Mouse (Mus musculus) megakaryocyte, embryonic 14.5 days (primary cell): ENCODE measurements around the gene Cntn4. TPM values are rescaled to one million over a fixed set of nuclear protein-coding genes. Genes with fewer than 3 reads are reported as not detected.

ENCODE experiments used
- H3K27me3 ChIP-seq: replicated peaks from 2 replicates; pipeline ENCODE3; 2012; ENCODE audit warnings: inconsistent platforms
- H3K36me3 ChIP-seq: replicated peaks from 2 replicates; pipeline ENCODE3; 2012; ENCODE audit warnings: low read length, inconsistent platforms, mixed read lengths
- H3K4me1 ChIP-seq: 2 replicates; pipeline ENCODE4 v1.6.1; 2012; ENCODE audit warnings: inconsistent platforms
- H3K4me3 ChIP-seq: replicated peaks from 2 replicates; pipeline ENCODE3; 2012; ENCODE audit warnings: moderate library complexity, mild to moderate bottlenecking, inconsistent platforms
- H3K9me3 ChIP-seq: 2 replicates; pipeline ENCODE4 v1.6.1; 2012; ENCODE audit warnings: inconsistent platforms
- FLI1 ChIP-seq: IDR thresholded peaks from 2 replicates; pipeline ENCODE4 v1.6.1; 2012; ENCODE audit warnings: low read length, inconsistent platforms, mixed read lengths
- GATA1 ChIP-seq: IDR thresholded peaks from 3 replicates; pipeline ENCODE4 v1.6.1; 2012; ENCODE audit warnings: mixed read lengths, low read length, inconsistent platforms, borderline replicate concordance
- polyA plus RNA-seq: library from polyadenylated mRNA; stranded (reverse); fragments of >175 nt; gene quantifications from 2 replicates; pipeline ENCODE4 v1.2.3, GENCODE M21; 2012; ENCODE audit warnings: low replicate concordance; ENCODE audit not compliant: insufficient read depth

Gene Cntn4
- polyA plus RNA-seq, 1 experiment = not detected

DNA sequence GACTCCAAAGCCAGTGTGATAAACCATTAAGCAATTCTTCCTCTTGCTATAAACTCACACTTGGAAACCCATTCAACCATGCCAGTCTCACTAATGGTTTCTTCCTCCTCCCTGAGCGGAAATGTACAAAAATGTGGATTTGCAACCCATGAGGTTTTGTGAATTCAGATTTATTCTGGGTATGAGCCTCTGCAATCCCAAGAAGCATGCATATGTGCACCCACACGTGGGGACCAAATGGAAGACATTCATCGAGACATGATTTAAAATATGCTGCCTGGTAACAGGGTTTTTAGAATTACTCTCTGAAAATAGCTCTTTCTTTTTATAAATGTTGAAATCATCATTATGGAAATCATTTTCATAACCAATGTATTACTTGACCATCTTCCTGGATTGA lies 754.0 kb downstream of the Cntn4 start:
- Histone ChIP-seq H3K4me3 (no peak overlapping the region), H3K36me3 (no peaks in the 10 kb centered on the region), H3K27me3 (no peaks in the 10 kb centered on the region), H3K9me3 (no peaks in the 10 kb centered on the region), H3K4me1 (no peaks in the 10 kb centered on the region)
- TF ChIP-seq FLI1 (no peak), GATA1 (no peak)

DNA sequence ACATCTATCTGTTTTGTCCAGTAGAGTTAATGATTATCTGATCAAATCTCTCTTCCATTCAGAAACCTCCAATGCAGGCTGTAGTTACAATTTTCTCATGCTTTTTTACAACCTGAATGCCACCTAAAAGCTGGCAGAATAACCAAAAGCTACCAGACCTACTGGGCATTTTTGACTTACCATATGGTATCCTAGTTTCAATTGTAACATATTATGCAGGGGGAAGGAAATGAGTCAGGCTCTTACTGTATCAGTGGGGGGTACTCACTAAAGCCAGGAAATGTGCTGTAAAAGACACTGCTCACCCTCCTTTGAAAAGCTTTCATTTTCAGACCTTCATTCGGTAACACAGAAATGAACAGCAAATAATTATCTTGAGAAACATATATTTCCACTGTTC lies 763.3 kb downstream of the Cntn4 start:
- Histone ChIP-seq H3K4me3 (no peak overlapping the region), H3K27me3 (no peaks in the 10 kb centered on the region), H3K9me3 (no peaks in the 10 kb centered on the region), H3K4me1 (no peaks in the 10 kb centered on the region), H3K36me3 (no peaks in the 10 kb centered on the region)
- TF ChIP-seq GATA1 = no peak
- no peak for TF ChIP-seq FLI1

DNA sequence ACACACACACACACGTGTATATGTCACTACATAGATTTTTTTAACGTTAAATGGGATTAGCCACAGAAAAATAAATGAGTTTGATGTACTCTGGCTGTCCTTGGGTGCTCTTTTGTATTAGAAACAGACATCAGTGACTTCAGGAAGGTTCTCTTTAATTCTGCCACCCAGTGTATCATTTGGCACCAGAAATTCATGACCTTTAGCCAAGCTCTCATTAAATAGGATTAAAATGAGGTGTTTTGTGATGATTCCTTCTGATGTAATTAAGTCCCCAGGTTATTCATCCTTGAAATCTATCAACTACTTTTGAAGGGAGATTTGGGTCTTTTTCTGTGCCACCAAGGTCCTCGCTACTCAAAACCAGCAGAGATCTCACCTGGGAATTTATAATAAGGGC lies 763.8 kb downstream of the Cntn4 start:
- no peaks in the 10 kb centered on the region for H3K36me3 ChIP-seq
- TF ChIP-seq GATA1 (no peak), FLI1 (no peak)
- no peak overlapping the region for H3K4me3 ChIP-seq

DNA sequence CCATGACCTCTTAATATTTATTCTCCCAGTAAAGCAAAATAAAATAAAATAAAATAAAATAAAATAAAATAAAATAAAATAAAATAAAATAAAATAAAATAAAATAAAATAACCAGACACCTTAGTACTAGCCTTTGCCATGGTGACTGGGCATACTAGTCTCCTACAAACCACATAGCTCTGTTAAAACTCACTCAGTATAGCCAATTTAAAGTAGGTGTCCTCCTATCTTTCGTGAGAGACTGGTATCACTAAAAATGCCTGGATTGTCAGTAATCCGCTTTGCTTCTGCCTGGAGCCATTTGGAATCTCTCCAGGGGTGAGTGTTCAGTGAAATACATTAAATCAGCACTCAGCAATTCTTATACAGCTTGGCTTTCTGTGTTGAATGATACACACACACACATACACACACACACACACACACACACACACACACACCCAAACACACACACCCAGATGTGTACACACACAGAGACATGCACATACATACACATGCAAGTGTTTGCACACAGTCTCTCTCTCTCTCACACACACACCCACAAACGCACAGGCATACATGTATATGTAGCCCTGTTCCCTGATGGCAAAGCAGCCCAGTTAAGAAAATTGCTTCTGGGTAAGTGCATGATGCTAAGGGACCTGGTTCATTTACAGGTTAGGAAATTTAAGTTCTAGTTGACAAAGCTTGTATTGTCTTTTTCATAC lies 776.8 kb downstream of the Cntn4 start:
- Histone ChIP-seq H3K27me3 (no peaks in the 10 kb centered on the region), H3K4me1 (no peaks in the 10 kb centered on the region), H3K9me3 (no peaks in the 10 kb centered on the region), H3K4me3 (no peak overlapping the region), H3K36me3 (no peaks in the 10 kb centered on the region)
- TF ChIP-seq FLI1 = no peak
- TF ChIP-seq GATA1 = no peak

More for the DNA sequence above, 763.8 kb downstream of the Cntn4 start:
- Histone ChIP-seq H3K4me1 (no peaks in the 10 kb centered on the region), H3K9me3 (no peaks in the 10 kb centered on the region), H3K27me3 (no peaks in the 10 kb centered on the region)

DNA sequence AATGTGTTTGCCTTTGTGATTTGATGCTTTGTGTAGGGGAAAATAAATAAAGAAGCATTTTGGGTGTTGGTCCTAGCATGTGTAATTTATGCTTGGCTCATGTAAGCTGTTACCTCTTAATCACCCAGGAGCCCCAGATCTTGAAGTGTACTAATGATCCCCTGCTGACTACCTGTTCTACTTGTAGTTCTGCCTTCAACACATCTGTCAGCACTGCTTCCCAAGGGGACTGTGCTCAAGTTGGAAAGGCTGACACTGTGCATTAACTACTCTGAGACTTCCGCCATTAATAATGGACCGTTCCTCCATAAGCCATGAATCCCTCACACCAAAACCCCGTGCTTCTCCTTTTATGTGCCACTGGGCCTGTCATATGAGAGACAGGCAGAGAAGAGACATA lies 778.2 kb downstream of the Cntn4 start:
- Histone ChIP-seq H3K36me3 (no peaks in the 10 kb centered on the region), H3K27me3 (no peaks in the 10 kb centered on the region), H3K4me3 (no peak overlapping the region), H3K9me3 (no peaks in the 10 kb centered on the region), H3K4me1 (no peaks in the 10 kb centered on the region)
- no peak for TF ChIP-seq GATA1
- TF ChIP-seq FLI1 = no peak

DNA sequence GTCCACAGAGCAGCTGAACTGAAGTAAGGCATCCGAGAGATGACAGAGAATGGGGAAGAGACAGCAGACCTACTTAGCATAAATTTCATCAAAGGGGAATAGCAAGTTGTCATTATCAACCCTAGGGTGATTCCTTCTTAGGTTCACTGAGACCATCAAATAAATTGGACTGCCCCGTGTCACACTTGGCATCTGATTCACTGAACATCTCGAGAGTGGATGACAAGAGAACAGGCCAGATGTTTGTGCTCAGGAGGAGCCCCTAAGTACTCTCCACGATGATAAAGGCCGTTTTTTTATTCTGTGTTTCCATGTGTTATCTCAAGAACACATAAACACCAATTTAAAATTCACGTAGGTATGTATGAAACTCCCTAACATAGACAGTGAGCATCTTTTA lies 780.7 kb downstream of the Cntn4 start:
- no peak for TF ChIP-seq FLI1
- no peak for TF ChIP-seq GATA1
- Histone ChIP-seq H3K36me3 (no peaks in the 10 kb centered on the region), H3K9me3 (no peaks in the 10 kb centered on the region), H3K4me1 (no peaks in the 10 kb centered on the region), H3K27me3 (no peaks in the 10 kb centered on the region), H3K4me3 (no peak overlapping the region)

DNA sequence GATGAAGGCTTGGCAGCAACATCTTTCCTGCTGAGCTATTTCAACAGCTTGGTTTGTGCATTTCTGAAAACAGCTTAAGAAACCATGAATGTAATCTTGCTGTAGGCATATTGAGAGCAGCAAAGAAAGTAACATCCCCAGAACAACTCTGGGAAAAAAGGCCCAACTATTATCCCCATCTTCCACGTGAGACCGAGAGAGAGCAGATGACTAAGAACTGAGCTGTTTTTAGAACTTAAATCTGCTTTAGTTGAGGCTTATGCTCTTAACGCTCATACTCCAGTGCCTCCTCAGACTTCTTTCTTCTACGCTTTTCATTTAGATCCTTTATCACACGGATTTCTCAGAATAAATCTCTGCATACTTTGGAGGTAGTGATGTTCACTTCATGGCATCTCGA lies 784.9 kb downstream of the Cntn4 start:
- Histone ChIP-seq H3K4me3 (no peak overlapping the region), H3K9me3 (no peaks in the 10 kb centered on the region), H3K4me1 (no peaks in the 10 kb centered on the region), H3K27me3 (no peaks in the 10 kb centered on the region), H3K36me3 (no peaks in the 10 kb centered on the region)
- no peak for TF ChIP-seq FLI1
- TF ChIP-seq GATA1 = no peak

DNA sequence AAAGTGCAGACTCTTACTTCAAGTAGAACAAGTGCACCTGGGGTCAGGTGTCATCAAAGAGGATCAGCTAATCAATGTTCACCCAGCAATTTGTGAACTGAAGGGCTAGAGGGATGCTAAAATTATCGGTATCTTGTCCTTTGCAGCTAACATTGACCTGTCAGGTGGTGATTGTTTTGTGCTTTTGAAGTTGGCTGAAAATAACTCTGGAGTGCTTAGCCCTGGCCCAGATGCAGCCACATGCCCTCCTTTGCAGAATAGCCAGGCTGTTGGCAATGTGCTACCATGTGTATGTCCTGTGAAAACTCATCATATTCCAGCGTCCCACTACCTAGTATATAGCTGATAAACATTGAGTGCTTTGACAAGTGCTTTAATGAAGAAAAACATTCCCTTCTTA lies 786.4 kb downstream of the Cntn4 start:
- no peaks in the 10 kb centered on the region for H3K4me1 ChIP-seq
- no peaks in the 10 kb centered on the region for H3K36me3 ChIP-seq
- H3K4me3 ChIP-seq = no peak overlapping the region
- no peak for TF ChIP-seq FLI1
- TF ChIP-seq GATA1 = no peak
- H3K27me3 ChIP-seq = no peaks in the 10 kb centered on the region
- H3K9me3 ChIP-seq = no peaks in the 10 kb centered on the region

DNA sequence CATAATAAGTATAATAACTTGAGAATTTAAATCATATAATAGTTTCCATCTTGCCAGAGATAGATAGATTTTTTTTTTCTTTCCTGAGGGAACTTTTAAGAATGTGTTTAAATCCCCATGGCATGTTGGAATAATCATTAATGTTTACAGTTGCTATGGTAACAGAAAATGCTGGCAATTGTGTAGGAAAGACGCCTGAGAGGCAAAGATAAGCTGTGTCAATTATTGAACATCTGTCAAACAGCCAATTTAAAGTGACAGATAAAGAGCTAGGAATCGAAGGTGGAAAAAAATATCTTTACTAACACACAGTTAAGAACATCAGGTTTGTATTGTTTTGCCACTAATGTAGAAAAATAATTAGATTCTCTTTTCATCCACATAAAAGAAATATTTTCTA lies 788.3 kb downstream of the Cntn4 start:
- TF ChIP-seq FLI1 (no peak), GATA1 (no peak)
- no peaks in the 10 kb centered on the region for H3K27me3 ChIP-seq
- no peaks in the 10 kb centered on the region for H3K4me1 ChIP-seq

DNA sequence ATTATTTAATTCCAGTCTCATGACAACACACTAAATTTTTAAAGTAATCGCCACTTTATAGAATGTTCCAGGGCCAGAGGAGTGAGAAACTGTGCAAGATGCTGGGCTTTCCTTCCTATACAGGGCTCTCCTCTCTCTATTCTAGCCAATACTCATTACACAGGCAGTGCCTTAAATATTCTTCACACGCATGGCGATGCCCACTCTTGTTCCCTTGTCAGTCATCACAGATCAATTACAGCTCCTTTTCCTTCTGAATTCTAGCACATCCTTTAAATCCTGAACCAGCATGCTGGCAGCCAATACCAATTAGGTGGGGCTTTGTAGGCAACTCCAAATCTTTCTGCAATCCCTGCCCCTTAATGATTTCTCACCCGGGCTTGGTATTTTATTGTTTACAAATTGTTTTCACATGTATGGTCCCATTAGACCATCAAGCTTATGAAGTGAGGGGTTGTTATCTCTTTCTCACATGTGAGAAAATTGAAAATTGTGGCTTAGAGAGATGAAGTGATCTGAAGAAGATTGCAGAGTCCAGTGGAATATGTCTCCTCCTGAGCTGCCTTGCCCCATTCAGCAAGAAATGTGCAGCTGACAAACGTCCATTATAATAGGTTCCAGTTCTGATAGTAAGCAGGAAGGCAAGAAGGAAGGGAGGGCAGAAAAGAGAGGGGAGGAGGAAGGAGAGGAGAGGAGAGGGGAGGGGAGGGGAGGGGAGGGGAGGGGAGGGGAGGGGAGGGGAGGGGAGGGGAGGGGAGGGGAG lies 789.0 kb downstream of the Cntn4 start:
- H3K9me3 ChIP-seq = no peaks in the 10 kb centered on the region
- H3K4me1 ChIP-seq = no peaks in the 10 kb centered on the region
- TF ChIP-seq FLI1 (no peak), GATA1 (no peak)
- H3K4me3 ChIP-seq = no peak overlapping the region
- H3K36me3 ChIP-seq = no peaks in the 10 kb centered on the region
- no peaks in the 10 kb centered on the region for H3K27me3 ChIP-seq

More for the DNA sequence above, 788.3 kb downstream of the Cntn4 start:
- Histone ChIP-seq H3K4me3 (no peak overlapping the region), H3K36me3 (no peaks in the 10 kb centered on the region), H3K9me3 (no peaks in the 10 kb centered on the region)
